Mouse (Mus musculus) brain, embryonic 14.5 days (tissue): ENCODE results near the gene Chchd2. TPM values are rescaled to one million over a fixed set of nuclear protein-coding genes. Genes with fewer than 3 reads are reported as not detected.
"Not testable (repeated sequence)": the region's sequence is repeated elsewhere in the genome, so short reads cannot be mapped to it uniquely, and the experiment has no call there.

Source experiments
- DNase-seq: peaks from one replicate; pipeline ENCODE4 v3.0.0-alpha.2; 2011; ENCODE audit warnings: low read depth
- CTCF ChIP-seq: fragments of 200-500 bp; IDR thresholded peaks from 2 replicates; pipeline ENCODE4 v1.5.1; 2012; ENCODE audit warnings: inconsistent platforms, mild to moderate bottlenecking, moderate library complexity, borderline replicate concordance; ENCODE audit not compliant: insufficient read depth, insufficient read length; ENCODE audit errors: extremely low read depth
- POLR2A ChIP-seq: fragments of 200-500 bp; IDR thresholded peaks from 2 replicates; pipeline ENCODE4 v1.6.1; 2012; ENCODE audit warnings: mild to moderate bottlenecking, inconsistent platforms, borderline replicate concordance; ENCODE audit not compliant: poor library complexity, insufficient read depth, insufficient read length, severe bottlenecking; ENCODE audit errors: extremely low read depth
- polyA plus RNA-seq: library from polyadenylated mRNA; depleted of rRNA; stranded (reverse); fragments of >200 nt; gene quantifications from 2 replicates; pipeline ENCODE4 v1.2.3, GENCODE M21; 2012

The Chchd2 gene
- polyA plus RNA-seq, 1 experiment = 761 TPM

DNA sequence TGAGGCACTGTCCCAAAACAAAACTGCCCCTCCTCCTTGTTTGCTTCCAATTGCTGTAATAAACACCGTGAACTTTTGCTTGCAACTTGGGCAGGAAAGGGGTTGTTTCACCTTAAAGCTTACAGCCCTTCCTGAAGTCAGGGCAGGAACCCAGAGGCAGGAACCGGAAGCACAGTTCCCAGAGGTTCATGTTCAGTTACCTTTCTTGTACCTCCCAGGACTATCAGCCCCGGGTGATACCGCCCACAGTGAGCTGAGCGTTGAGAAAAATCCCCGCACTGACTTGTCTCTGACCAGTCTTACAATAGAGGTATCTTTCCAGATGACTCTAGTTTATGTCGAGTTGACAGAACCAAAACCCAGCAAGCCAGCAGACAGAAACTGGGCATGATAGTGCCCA lies 22.3 kb upstream of the Chchd2 start:
- TF ChIP-seq CTCF (no peak), POLR2A (no peak)
- no peak for DNase-seq

DNA sequence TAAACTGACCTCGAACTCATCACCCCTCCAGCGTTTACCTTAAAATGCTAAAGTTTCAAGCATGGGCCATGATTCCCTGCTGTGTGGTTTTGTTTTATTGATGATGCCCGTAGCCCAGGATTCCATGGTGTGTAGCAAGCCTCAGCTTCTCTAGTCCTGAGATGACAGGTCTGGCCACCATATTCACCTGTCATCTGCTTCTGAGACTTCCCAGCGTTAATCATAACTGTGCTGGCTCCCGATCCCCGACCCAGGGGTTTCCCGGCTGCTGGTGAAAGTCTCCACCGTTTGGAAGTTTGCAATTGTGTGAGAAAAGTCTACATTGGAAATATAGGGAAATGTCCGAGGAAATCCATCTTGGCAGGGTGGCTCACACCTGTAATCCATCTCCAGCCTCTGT lies 21.9 kb upstream of the Chchd2 start:
- TF ChIP-seq POLR2A (no peak), CTCF (no peak)
- DNase-seq = no peak

DNA sequence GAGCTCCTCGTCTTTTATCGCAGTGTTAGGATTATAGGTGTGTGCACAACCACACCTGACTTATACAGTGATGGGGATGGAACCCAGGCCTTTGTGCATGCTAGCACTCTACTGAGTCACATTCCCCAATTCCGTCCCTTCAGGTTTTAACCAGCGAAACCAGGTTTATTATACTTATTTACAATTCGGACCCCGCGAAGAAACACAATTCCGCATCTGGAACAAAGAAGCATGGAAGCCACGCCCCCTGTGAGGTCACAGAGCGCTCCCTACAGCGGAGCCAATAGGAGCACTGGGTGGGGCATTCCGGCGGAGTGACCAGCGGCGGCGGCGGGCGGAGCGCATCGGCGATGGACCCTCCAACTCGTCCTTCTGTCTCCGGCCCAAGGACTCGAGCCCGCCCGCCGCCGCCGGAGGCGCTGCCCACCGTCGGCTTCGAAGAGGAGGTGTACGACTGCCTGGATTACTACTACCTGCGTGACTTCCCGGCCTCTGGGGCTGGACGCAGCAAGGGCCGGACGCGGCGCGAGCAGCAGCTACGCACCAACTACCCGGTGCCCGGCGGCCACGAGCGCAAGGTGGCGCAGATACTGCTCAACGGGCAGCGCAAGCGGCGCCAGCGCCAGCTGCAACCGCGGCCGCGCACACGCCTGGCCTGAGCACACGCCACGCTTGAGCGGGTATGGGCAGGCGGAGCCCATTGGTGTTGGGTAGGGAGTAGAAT lies 21.1 kb upstream of the Chchd2 start, which contains the start of gene Nupr1l:
Nupr1l (plus strand) TSS at position 299 of the 724 bp plus-strand sequence.
- DNase-seq = peak; percentile 97
- TF ChIP-seq POLR2A = peak; percentile 80; the same call in 1 of the 2 replicates
- peak; percentile 22; the same call in 1 of the 2 replicates for TF ChIP-seq CTCF

DNA sequence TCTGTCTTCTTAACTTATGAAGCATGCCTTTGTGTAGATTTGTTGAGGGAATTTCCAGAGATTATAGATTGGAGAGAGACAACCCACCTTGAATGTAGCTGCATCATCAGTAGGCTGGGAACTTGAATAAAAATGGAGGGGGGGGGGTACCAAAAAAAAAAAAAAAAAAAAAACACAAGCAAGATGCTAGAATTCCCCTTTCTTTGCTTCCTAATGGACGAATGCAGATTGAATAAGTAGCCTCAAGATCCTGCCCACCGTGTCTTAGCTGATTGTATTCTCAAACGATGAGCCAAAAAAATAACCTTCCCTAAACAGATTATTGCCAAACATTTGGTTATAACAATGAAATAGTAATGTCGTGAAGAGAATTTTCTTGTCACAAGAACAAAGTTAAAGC lies 20.5 kb upstream of the Chchd2 start:
- TF ChIP-seq CTCF = no peak
- no peak for TF ChIP-seq POLR2A
- no peak for DNase-seq

DNA sequence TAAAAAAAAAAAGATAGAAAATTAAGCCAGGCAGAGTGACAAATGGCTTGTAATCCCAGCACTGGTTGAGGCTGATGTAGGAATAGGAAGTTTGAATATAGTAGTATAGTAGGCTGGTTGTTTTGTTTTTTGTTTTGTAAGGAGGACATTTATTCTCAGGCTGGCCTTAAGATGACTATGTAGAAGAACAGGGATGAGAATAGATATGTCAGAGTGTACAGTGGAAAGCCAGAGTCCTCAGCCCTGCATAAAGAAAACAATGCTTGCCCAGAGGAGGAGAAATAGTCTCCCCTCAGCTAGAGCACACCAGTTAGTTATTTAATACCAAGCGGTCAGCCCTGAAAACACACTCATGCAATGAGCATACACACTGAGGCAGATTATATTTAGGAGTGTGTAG lies 11.2 kb upstream of the Chchd2 start, which contains the start of gene Phkg1:
Phkg1 (minus strand) TSS at position 101 of the 400 bp plus-strand sequence.
- TF ChIP-seq CTCF = no peak
- TF ChIP-seq POLR2A = no peak
- no peak for DNase-seq

DNA sequence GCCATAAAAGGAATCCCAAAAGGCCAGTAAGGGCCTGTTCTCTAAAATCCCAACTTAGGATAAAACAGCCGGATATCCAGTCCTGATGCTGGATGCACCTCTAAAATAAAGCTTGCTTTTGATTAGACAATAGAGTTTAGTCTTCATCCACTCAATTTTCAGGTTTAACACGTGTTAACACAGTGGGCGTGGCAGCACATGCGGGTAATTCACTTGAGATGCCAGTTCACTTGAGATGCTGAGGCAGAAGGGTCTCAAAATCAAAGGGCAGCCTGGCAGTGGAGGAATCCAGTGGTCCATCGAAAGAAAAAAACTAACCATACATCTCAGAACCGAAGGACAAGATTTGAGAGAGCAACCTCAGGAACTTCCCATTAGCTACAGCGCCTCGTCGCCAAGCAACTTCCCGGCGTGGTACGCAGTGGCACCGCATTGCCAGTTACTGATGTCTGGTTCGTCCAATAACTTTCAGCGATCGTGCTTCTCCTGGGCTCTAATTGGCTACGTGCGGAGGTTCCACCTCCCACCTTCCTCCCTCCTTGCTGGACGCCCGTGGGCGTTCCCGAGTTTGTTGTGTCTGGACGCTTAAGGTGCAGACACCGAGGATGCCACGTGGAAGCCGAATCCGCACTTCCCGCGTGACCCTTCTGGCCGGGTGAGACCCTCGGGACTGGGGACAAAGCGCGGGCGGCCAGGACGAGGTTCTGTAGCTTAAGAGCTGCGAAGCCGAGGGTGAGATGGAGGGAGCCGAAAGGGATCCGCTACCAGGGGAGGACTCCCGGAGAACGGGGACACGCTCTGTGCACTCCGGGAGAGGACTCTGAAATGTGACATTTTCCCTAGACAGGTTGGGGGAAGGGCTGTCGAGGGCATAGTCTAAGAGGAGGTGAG lies 8.2 kb upstream of the Chchd2 start, which contains the start of gene Zbed5:
Zbed5 (plus strand) TSS at position 526 of the 891 bp plus-strand sequence.
- peak; percentile 98 for DNase-seq
- TF ChIP-seq CTCF (no peak), POLR2A (no peak)

DNA sequence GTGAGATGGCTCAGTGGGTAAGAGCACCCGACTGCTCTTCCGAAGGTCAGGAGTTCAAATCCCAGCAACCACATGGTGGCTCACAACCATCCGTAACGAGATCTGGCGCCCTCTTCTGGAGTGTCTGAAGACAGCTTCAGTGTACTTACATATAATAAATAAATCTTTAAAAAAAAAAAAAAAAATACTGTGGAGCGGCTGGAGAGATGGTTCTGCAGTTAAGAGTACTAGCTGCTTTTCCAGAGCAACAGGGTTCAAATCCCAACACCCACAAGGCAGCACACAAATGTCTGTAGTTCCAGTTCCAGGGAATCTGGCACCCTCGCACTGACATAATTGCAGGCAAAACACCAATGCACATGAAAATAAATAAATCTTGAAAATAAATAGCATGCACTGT lies 3.1 kb upstream of the Chchd2 start:
- not testable (repeated sequence) for DNase-seq

DNA sequence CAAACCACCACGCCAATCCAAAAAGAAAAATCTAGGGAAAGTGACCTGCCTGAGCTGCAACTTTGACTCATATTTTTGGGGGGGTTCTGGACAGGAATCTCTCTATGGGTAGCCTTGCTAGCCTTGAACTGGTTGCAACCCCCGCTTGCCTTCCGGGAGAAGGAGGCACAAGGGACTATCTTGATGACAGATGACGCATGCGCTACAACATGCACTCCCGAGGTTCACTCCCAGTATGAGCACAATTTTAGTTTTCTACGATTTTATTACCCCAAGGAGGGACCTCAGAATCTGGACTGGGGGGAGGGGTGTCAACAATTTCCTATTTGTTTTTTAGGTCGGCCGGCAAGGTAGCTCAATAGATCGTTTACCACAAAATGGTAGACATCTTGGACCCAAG lies 999 bp downstream of the Chchd2 start:
- TF ChIP-seq POLR2A (no peak), CTCF (no peak)
- DNase-seq = peak; percentile 4

DNA sequence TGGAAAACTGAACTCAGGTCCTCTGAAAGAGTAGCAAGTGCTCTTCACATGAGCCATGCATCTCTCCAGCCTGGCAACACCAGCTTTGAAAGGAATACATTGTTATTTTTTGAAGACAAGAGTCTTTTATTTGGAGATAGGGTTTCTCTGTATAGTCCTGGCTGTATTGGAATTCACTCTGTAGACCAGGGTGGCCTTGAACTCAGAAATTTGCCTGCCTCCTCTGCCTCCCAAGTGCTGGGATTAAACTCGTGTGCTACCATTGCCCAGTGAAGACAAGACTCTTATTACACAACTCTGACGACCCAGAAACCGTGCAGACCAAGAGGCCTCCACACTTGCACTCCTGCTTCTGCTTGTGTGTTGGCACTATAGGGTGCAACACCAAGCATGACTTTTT lies 7.4 kb downstream of the Chchd2 start:
- TF ChIP-seq CTCF = no peak
- no peak for TF ChIP-seq POLR2A
- no peak for DNase-seq

DNA sequence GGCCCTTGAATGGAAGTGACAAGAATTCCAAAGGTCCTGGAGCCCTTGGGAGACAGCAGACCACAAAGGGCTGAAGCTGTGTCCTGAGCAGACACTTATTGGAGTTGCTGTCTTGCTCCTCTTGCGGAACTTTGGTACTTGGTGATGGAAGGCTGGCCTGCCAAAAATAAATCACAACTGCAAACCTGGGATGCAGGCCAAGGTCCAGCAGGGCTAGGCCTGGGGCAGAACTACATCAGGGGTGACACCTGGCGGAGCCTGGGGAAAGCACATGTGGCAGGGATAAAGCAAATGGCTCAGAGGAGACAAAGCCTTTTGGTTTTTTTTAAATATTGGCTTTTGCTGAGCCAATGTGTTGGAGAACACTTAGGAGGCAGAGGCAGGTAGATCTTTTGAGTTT lies 8.3 kb downstream of the Chchd2 start:
- no peak for TF ChIP-seq POLR2A
- peak; percentile 54; the same call in 1 of the 2 replicates for TF ChIP-seq CTCF
- DNase-seq = peak; percentile 35

DNA sequence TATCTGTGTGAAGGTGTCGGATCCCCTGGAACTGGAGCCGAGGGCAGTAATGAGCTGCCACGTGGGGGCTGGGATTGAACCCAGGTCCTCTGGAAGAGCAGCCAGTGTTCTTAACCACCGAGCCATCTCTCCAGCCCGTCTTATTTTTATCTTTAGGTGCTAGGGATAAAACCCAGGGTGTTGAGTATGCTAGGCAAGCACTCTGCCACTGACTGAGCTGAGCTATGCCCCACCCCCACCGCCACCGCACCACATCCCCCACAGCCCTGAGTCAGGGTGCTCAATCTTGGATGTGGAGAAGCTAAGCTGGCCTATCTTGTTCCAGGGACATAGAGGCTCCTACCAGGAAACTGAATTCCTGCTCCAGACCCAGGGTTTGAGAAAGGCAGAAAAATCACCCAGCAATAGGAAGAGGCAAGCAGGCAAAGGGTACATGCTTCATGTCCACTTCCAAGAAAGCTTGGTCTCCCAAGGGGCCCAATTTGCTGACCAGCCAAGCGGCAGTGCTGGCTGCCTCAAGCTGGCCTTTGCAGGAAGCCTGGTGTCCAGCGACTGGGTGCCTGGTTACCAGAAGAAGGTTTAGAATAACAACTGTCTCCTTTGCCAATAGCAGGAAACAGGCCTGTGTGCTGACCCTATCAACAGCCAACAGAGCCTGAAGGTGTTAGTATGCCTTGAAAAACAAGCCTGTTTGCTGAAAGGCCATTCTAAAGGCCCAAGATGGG lies 9.4 kb downstream of the Chchd2 start:
- TF ChIP-seq POLR2A (no peak), CTCF (no peak)
- DNase-seq = no peak
